Mouse (Mus musculus): ENCODE data around the gene Fam53b. TPM values are rescaled to one million over a fixed set of nuclear protein-coding genes. Genes with fewer than 3 reads are reported as not detected.
"Not testable (repeated sequence)": the region's sequence is repeated elsewhere in the genome, so short reads cannot be mapped to it uniquely, and the experiment has no call there.

Fam53b gene
- polyA plus RNA-seq, 1 experiment from 2014 or later: 39.6 TPM

DNA sequence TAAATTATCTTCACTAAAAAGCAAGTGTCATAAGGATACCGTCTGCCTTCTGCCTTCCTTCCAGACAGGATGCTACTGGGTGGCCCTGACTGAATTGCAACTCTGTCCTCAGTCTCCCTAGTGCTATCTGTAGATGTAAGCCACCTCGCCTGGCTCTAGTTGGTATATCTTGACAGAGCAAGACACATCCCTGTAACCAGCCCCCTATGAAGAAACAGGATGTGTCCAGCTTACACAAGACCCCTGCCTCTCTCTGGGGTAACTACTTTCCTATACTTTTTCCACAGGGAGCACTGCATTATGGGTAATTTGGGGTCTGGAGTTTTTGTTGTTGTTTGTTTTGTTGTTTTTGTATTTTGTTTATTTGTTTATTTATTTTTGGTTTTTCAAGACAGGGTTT is 137.8 kb downstream of the Fam53b start:
- ATAC-seq (ENCODE audit: low FRiP score, low read depth): no peak
- Histone ChIP-seq H3K4me3 (no peak overlapping the region), H3K4me2 (replicated peaks) (no peak overlapping the region), H3K27ac (replicated peaks) (no peak overlapping the region), H3K9me3 (no peaks in the 10 kb centered on the region), H3K27me3 (0 out of 2 replicates have a peak, but pooled peaks cover 3% of the 10 kb centered on the region), H3K4me1 (peaks cover 5% of the 10 kb centered on the region), H3K36me3 (no peaks in the 10 kb centered on the region), H3K9ac (replicated peaks) (no peak overlapping the region)
- 98% methylated on average over 2 of the region's 2 CpGs for WGBS

DNA sequence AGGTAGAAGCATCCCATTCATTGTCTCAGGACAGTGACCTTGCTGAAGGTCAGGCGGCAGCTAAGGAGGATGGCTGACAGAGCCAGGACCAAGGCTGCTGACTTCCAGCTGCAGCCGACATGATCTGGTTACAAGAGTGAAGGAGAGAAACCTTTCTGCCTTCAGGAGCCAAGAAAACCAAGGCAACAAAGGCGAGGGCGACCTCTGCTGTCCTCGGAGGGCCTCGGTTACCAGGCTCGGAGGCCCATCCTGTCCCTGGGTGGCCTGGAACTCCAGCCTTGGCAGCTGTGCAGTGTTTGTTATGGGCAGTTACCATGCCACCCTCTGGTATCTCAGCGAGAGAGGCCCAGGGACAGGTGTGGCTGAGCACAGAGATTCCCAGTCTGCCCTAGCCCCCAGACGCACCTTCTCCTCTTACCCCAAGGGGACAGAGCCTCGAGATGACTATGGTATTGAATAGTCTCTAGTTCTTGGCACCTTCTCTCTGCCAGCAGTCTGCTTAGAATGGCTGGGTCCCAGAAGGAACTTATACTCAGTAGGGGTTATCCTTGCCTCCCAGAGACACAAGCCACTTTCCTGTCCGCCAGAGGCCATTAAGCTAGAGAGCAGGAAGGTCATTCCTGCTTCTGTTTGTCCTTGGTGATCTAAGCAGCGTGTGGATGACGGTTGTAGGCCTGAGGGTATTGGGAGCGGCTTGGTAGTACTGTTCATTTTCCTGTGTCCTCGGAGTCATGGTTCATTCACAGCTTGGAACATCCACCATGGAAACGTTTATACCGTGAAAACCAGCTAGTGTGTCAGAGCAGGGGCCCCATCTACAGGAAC is 139.5 kb downstream of the Fam53b start:
- no peak overlapping the region for H3K4me2 ChIP-seq (replicated peaks)
- H3K9me3 ChIP-seq: no peaks in the 10 kb centered on the region
- H3K27ac ChIP-seq (replicated peaks): no peak overlapping the region
- H3K27me3 ChIP-seq: 0 out of 2 replicates have a peak, but pooled peaks cover 3% of the 10 kb centered on the region
- no peak overlapping the region for H3K4me3 ChIP-seq
- no peaks in the 10 kb centered on the region for H3K36me3 ChIP-seq
- WGBS: 59% methylated on average over 17 of the region's 17 CpGs
- H3K4me1 ChIP-seq: peaks cover 5% of the 10 kb centered on the region
- H3K9ac ChIP-seq (replicated peaks): no peak overlapping the region
- ATAC-seq (ENCODE audit: low FRiP score, low read depth): no peak

DNA sequence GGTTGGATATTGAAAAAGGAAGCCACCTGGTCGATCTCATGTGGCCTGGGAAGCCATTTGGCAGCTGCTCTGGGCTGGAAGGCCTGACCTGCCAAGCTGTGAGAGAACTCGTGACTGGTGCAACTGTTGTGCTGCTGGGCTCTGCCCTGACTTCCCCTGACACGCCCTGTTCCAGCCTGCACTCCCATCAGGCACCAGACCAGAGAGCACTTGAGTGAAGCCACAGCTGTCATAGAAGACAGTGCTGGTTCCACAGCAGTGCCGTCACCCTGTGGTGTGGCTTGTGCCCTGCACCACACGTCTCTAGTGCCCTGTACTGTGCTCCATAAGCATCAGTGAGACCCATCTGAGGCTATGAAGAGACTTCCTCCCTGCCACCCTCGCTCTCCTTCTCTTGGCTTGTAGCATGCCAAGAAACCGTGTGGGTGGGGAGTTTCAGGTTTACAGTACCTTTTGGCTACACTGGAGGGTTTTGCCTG is 141.2 kb downstream of the Fam53b start:
- H3K27me3 ChIP-seq: peaks cover 4% of the 10 kb centered on the region; the same call in 1 of the 2 replicates
- no peaks in the 10 kb centered on the region for H3K9me3 ChIP-seq
- no peaks in the 10 kb centered on the region for H3K36me3 ChIP-seq
- WGBS: 77% methylated on average over 7 of the region's 7 CpGs
- H3K4me3 ChIP-seq: no peak overlapping the region
- no peak overlapping the region for H3K27ac ChIP-seq (replicated peaks)
- H3K9ac ChIP-seq (replicated peaks): no peak overlapping the region
- H3K4me2 ChIP-seq (replicated peaks): no peak overlapping the region
- no peak for ATAC-seq (ENCODE audit: low FRiP score, low read depth)
- H3K4me1 ChIP-seq: peaks cover 5% of the 10 kb centered on the region

DNA sequence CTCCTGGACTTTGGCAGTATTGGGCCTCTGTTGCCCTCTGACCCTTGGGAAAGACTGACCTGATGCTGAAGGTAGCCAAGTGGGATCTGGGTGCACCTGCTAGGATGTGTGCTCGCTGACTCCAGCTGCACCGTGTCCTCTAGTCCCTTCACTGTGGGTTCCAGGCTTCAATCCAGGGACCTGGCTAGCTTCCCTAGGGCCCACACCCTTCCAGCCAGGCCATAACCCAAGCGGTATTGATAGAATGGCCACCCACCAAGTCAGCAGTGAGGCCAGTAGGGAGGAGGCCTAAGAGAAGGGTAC is 142.9 kb downstream of the Fam53b start:
- H3K27me3 ChIP-seq: peaks cover 8% of the 10 kb centered on the region; the same call in 1 of the 2 replicates
- no peaks in the 10 kb centered on the region for H3K36me3 ChIP-seq
- 99% methylated on average over 3 of the region's 3 CpGs for WGBS
- H3K4me1 ChIP-seq: peaks cover 9% of the 10 kb centered on the region
- no peak for ATAC-seq (ENCODE audit: low FRiP score, low read depth)
- no peaks in the 10 kb centered on the region for H3K9me3 ChIP-seq
- no peak overlapping the region for H3K4me2 ChIP-seq (replicated peaks)
- H3K27ac ChIP-seq (replicated peaks): no peak overlapping the region
- H3K9ac ChIP-seq (replicated peaks): no peak overlapping the region
- H3K4me3 ChIP-seq: no peak overlapping the region

DNA sequence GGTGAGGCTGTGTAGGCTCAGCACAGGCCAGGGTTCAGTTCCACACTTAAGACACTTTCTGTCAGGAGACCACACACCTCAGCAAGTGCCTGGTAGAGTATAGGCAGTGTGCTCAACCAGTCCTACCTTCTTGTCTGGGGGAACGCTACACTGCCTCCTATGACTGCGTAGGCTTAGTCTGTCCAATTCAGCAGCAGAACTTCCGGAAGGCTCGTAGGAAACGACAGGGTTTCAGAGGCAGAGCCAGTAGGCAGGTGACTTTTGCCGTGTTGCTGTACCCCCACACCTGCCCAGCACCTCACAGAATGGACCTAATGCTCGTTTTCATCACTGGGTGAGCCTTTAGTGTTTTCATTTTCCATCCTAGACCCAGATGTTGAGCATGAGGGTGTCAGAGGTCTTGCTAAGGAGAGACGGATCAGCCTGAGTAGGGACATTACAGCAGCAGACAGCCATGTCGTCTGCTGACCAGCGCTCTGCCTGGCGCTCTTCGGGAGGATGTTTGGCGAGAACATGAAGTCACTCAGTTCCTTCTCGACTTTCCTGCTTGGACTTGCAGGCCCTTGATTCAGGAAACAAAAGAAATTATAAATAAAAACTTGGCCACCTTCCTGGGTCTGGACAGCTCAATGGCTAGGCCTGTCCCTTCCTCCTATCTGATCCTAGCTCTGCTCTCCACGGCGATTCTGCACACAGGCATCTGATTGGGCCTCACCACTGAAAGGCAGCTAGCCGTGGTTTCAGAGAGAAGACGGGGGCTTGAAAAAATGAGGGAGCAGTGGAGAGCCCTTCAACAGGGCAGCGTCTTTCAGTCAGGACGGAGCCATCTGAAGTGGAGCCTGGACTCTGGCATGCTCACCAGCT is 143.5 kb downstream of the Fam53b start:
- Histone ChIP-seq H3K27me3 (peaks cover 8% of the 10 kb centered on the region; the same call in 1 of the 2 replicates), H3K9me3 (no peaks in the 10 kb centered on the region), H3K36me3 (no peaks in the 10 kb centered on the region), H3K4me2 (replicated peaks) (no peak overlapping the region), H3K4me3 (no peak overlapping the region), H3K4me1 (peaks cover 15% of the 10 kb centered on the region), H3K9ac (replicated peaks) (no peak overlapping the region), H3K27ac (replicated peaks) (no peak overlapping the region)
- 90% methylated on average over 20 of the region's 20 CpGs for WGBS
- no peak for ATAC-seq (ENCODE audit: low FRiP score, low read depth)

DNA sequence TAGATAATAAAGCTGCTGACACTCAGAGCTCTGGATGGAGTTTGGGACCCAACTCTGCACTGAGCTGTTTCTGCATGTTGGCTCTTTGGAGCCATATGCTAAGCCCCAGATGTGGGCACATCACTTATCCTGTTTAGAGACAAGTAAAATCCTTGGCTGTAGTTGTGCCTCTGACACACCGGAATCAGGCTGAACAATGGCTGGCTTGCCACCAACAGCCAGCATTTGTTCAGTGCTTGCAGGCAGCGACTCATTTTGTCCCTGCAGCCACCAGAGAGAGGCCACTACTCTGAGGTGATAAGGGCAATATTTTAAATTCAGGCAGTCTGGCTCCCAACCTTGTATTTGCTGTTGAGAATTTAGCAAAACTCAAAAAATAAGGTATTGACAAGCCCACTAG is 145.1 kb downstream of the Fam53b start:
- Histone ChIP-seq H3K4me1 (peaks cover 21% of the 10 kb centered on the region), H3K27me3 (peaks cover 15% of the 10 kb centered on the region), H3K4me3 (no peak overlapping the region), H3K9ac (replicated peaks) (no peak overlapping the region), H3K4me2 (replicated peaks) (no peak overlapping the region), H3K27ac (replicated peaks) (no peak overlapping the region), H3K9me3 (no peaks in the 10 kb centered on the region), H3K36me3 (no peaks in the 10 kb centered on the region)
- ATAC-seq (ENCODE audit: low FRiP score, low read depth): no peak
- WGBS: 74% methylated on average over 2 of the region's 2 CpGs

DNA sequence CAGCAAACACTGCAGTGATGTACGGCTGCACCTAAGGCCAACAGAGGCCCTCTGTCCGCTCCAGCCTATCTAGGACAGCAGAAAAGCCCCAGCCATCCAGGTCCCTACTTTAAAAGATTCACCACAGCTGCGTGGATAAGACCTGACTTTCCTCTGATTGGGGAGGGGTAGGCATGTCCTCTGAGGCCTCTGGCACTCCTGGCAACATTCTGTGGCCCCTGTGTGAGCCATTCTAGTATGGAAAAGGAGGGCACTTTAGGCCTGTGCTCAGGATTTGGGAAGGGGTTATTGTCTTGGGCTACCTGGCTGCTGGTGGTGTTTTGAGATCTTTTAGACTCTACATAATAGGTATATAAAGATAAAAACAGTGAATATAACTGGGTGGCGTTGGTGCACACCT is 147.2 kb downstream of the Fam53b start:
- Histone ChIP-seq H3K9ac (replicated peaks) (no peak overlapping the region), H3K4me3 (no peak overlapping the region), H3K27ac (replicated peaks) (no peak overlapping the region), H3K27me3 (peaks cover 18% of the 10 kb centered on the region), H3K9me3 (no peaks in the 10 kb centered on the region), H3K36me3 (no peaks in the 10 kb centered on the region), H3K4me1 (peaks cover 21% of the 10 kb centered on the region), H3K4me2 (replicated peaks) (no peak overlapping the region)
- ATAC-seq (ENCODE audit: low FRiP score, low read depth): no peak
- 66% methylated on average over 4 of the region's 4 CpGs for WGBS

DNA sequence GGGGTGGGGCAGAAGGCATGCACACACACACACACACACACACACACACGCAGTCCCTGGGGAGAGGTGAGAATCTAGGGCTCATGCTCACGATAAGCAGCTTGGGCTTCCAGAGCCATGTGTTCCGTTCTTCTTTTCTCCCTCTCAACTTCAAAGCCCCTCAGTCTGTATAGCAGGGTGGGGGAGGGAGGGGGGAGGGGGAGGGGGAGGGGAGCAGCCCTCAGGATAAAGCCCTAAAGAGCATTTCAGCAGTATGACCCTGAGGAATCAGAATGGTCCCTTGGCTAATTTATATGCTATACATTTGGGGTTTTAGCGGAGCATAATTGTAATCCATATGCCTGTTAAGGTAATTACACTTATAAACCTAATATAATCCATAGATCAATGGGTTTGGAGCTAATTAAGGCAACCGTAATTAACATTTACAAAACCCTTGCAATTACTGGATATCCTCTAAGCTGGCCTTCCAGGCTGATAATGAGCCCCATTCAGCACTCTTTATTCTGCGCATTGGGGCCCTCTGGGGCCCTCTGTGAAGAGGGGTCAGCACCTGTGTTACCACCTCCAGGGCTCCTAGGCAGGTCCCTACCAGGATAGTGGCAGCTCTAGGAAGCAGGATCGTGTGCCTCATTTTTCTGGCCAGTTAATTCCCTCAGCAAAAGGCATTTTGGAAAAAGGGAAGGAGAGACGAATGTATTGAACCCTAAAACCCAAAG is 147.9 kb downstream of the Fam53b start:
- 0 out of 2 replicates have a peak overlapping the region, but pooled peaks have one; percentile 12 for H3K27ac ChIP-seq (replicated peaks)
- H3K36me3 ChIP-seq: no peaks in the 10 kb centered on the region
- 33% methylated on average over 7 of the region's 8 CpGs for WGBS
- peaks cover 22% of the 10 kb centered on the region for H3K27me3 ChIP-seq
- ATAC-seq (ENCODE audit: low FRiP score, low read depth): peak; percentile 54
- no peak overlapping the region for H3K4me3 ChIP-seq
- H3K4me1 ChIP-seq: peaks cover 24% of the 10 kb centered on the region
- no peaks in the 10 kb centered on the region for H3K9me3 ChIP-seq
- no peak overlapping the region for H3K4me2 ChIP-seq (replicated peaks)
- no peak overlapping the region for H3K9ac ChIP-seq (replicated peaks)

DNA sequence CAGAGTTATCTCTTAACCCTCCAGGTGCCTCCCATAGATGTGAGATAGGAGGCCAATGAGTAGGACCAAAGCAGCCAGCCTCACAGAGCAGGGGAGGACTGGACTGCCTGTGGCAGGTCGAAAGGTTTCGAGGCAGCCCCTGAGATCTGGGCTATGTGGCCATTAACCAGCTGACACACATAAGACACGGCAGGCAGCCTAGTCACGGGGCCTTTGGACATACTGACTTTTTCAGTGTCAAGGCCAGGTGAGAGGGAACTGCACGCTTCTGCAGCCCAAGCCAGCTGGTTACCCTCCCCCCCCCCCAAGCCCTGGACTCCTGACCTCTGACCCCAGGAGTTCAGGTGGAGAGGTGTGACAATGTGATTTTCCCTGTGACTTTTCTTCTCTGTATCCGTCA is 148.9 kb downstream of the Fam53b start:
- Histone ChIP-seq H3K27me3 (peaks cover 28% of the 10 kb centered on the region), H3K27ac (replicated peaks) (no peak overlapping the region), H3K36me3 (no peaks in the 10 kb centered on the region), H3K9ac (replicated peaks) (no peak overlapping the region), H3K4me1 (peaks cover 29% of the 10 kb centered on the region), H3K4me3 (no peak overlapping the region), H3K4me2 (replicated peaks) (no peak overlapping the region), H3K9me3 (no peaks in the 10 kb centered on the region)
- ATAC-seq (ENCODE audit: low FRiP score, low read depth): no peak
- 86% methylated on average over 6 of the region's 6 CpGs for WGBS

DNA sequence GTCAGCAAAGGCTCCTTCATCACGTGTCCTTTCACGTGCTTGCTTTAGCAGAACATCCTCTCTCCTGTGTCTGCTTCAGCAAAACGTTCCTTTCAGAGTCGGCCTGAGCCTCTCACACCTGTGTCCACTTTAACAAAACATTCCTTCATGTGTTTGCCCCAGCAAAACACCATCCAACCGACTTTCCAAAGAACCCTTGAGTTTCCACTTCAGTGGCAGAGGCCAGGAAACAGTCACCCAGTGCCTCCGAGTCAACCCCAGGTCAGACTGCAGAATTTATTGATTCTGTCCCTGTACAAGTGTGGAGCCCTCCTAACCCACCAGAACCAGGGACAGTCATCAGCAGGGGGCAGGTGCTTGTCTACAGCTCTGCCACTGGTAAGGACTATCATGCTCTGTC is 150.9 kb downstream of the Fam53b start:
- H3K27me3 ChIP-seq: peaks cover 28% of the 10 kb centered on the region

More for the DNA sequence above, 150.9 kb downstream of the Fam53b start:
- not testable (repeated sequence) for H3K4me3 ChIP-seq; ATAC-seq (ENCODE audit: low FRiP score, low read depth); H3K9ac ChIP-seq (replicated peaks); H3K4me2 ChIP-seq (replicated peaks); H3K9me3 ChIP-seq; H3K36me3 ChIP-seq; H3K27ac ChIP-seq (replicated peaks)
- WGBS: 74% methylated on average over 6 of the region's 6 CpGs
- H3K4me1 ChIP-seq: peaks cover 42% of the 10 kb centered on the region
